Mouse (Mus musculus) lung, postnatal 0 days (tissue): Measurements from ENCODE around the gene Plekha4. TPM values are rescaled to one million over a fixed set of nuclear protein-coding genes. Genes with fewer than 3 reads are reported as not detected.
"Not testable (repeated sequence)": the region's sequence is repeated elsewhere in the genome, so short reads cannot be mapped to it uniquely, and the experiment has no call there.

ENCODE experiments used
- ATAC-seq: fragments of 200-750 bp; cut with Nextera tagmentation; 2 replicates; pipeline ENCODE4 v1.8.0; 2017; ENCODE audit warnings: moderate library complexity
- DNase-seq: peaks from one replicate; pipeline ENCODE4 v3.0.0-alpha.2; 2016; ENCODE audit warnings: low spot score
- H3K27ac ChIP-seq: fragments of 300-500 bp; sonication (generic); 2 replicates; pipeline ENCODE4 v1.5.1; 2014; ENCODE audit warnings: antibody characterized with exemption, mild to moderate bottlenecking, low read length, mixed read lengths
- H3K27me3 ChIP-seq: fragments of 300-500 bp; sonication (generic); replicated peaks from 2 replicates; pipeline ENCODE4 v1.6.1; 2014; ENCODE audit warnings: low read length, mixed read lengths; ENCODE audit not compliant: insufficient read depth
- H3K36me3 ChIP-seq: fragments of 300-500 bp; sonication (generic); 2 replicates; pipeline ENCODE4 v1.6.1; 2014; ENCODE audit warnings: low read length, mixed read lengths; ENCODE audit not compliant: insufficient read depth
- H3K4me1 ChIP-seq: fragments of 300-500 bp; sonication (generic); 2 replicates; pipeline ENCODE4 v1.6.1; 2014; ENCODE audit warnings: antibody characterized with exemption, low read depth, low read length, mixed read lengths; ENCODE audit not compliant: insufficient read depth
- H3K4me2 ChIP-seq: fragments of 300-500 bp; sonication (generic); replicated peaks from 2 replicates; pipeline ENCODE4 v1.6.1; 2014; ENCODE audit warnings: low read depth, mild to moderate bottlenecking, low read length, moderate library complexity, mixed read lengths
- H3K4me3 ChIP-seq: fragments of 300-500 bp; sonication (generic); 2 replicates; pipeline ENCODE4 v1.5.1; 2014; ENCODE audit warnings: low read depth, low read length
- H3K9ac ChIP-seq: fragments of 300-500 bp; sonication (generic); replicated peaks from 2 replicates; pipeline ENCODE4 v1.6.1; 2014; ENCODE audit warnings: low read depth, mild to moderate bottlenecking
- H3K9me3 ChIP-seq: fragments of 300-500 bp; sonication (generic); 2 replicates; pipeline ENCODE4 v1.6.1; 2016; ENCODE audit warnings: low read length, mixed read lengths
- CTCF ChIP-seq: IDR thresholded peaks from 2 replicates; pipeline ENCODE4 v1.5.1; 2016; ENCODE audit warnings: antibody characterized with exemption, mild to moderate bottlenecking
- EP300 ChIP-seq: IDR thresholded peaks from 2 replicates; pipeline ENCODE4 v1.6.1; 2016; ENCODE audit warnings: antibody characterized with exemption, mild to moderate bottlenecking, control low read depth
- WGBS: fragments of 180-500 bp; shearing (Covaris S2); extraction: QIAGEN DNeasy Blood & Tissue Kit; methylation state at CpG from one replicate; pipeline ENCODE4 v1.1.7; 2014; 5-methylcytosine and 5-hydroxymethylcytosine counted together
- polyA plus RNA-seq: library from polyadenylated mRNA; unstranded; fragments of >200 nt; fragmentation: Nextera tagmentation; extraction: Ambion mirVana; gene quantifications from 2 replicates; pipeline ENCODE4 v1.2.1, GENCODE M21; 2015

The Plekha4 gene
- 2.0 and 2.1 TPM in 2 replicates for polyA plus RNA-seq

GRCm38 (mm10) chr7:45525809-45526473, at the start of gene Plekha4, which contains the start of gene Ppp1r15a:
Gene Plekha4 (plus strand): TSS chr7:45526330.
Gene Ppp1r15a (minus strand): TSS chr7:45526268.
- H3K27me3 ChIP-seq = no peaks in the 10 kb centered on the region
- WGBS = 0% methylated on average over 54 of the region's 54 CpGs
- H3K4me3 ChIP-seq = peak within 1 kb of the TSS; percentile 89
- H3K27ac ChIP-seq = peak within 1 kb of the TSS; percentile 99
- H3K36me3 ChIP-seq = peaks cover 5% of the 10 kb centered on the region; the same call in 1 of the 2 replicates
- H3K4me2 ChIP-seq = peak within 1 kb of the TSS; percentile 78
- TF ChIP-seq CTCF = 0 out of 2 replicates have a peak, but pooled peaks have one; percentile 1
- TF ChIP-seq EP300 = no peak; the same call in 1 of the 2 replicates
- H3K9ac ChIP-seq = peak within 1 kb of the TSS; percentile 98
- peaks cover 9% of the 10 kb centered on the region for H3K4me1 ChIP-seq
- ATAC-seq = peak; percentile 91
- no peaks in the 10 kb centered on the region for H3K9me3 ChIP-seq
- DNase-seq = peak; percentile 99

GRCm38 (mm10) chr7:45476453-45476852, 49.7 kb upstream of the Plekha4 start:
- no peak overlapping the region for H3K4me3 ChIP-seq
- no peak overlapping the region for H3K27ac ChIP-seq
- 0 out of 2 replicates have a peak, but pooled peaks cover 2% of the 10 kb centered on the region for H3K4me1 ChIP-seq
- no peak for ATAC-seq
- no peaks in the 10 kb centered on the region for H3K27me3 ChIP-seq
- no peak overlapping the region for H3K4me2 ChIP-seq
- 52% methylated on average over 1 of the region's 1 CpGs for WGBS
- no peak overlapping the region for H3K9ac ChIP-seq
- no peaks in the 10 kb centered on the region for H3K36me3 ChIP-seq
- no peak for DNase-seq
- TF ChIP-seq EP300 (no peak), CTCF (no peak)
- no peaks in the 10 kb centered on the region for H3K9me3 ChIP-seq

GRCm38 (mm10) chr7:45477003-45477402, 49.1 kb upstream of the Plekha4 start:
- WGBS = 4% methylated on average over 3 of the region's 3 CpGs
- ATAC-seq (peak; percentile 52), DNase-seq (peak; percentile 84)
- H3K4me3 ChIP-seq = no peak overlapping the region
- H3K36me3 ChIP-seq = no peaks in the 10 kb centered on the region
- H3K9me3 ChIP-seq = no peaks in the 10 kb centered on the region
- H3K4me1 ChIP-seq = 0 out of 2 replicates have a peak, but pooled peaks cover 2% of the 10 kb centered on the region
- no peak for TF ChIP-seq EP300
- peak; percentile 83 for TF ChIP-seq CTCF
- no peak overlapping the region for H3K4me2 ChIP-seq
- no peak overlapping the region for H3K9ac ChIP-seq
- H3K27ac ChIP-seq = no peak overlapping the region
- H3K27me3 ChIP-seq = no peaks in the 10 kb centered on the region

- H3K27me3 ChIP-seq = no peaks in the 10 kb centered on the region
- no peak overlapping the region for H3K27ac ChIP-seq
- H3K4me2 ChIP-seq = no peak overlapping the region
- ATAC-seq (no peak), DNase-seq (no peak)
- no peaks in the 10 kb centered on the region for H3K36me3 ChIP-seq
- no peaks in the 10 kb centered on the region for H3K9me3 ChIP-seq
- H3K4me3 ChIP-seq = no peak overlapping the region
- 95% methylated on average over 7 of the region's 7 CpGs for WGBS
- TF ChIP-seq CTCF = no peak
- 0 out of 2 replicates have a peak, but pooled peaks cover 2% of the 10 kb centered on the region for H3K4me1 ChIP-seq
- H3K9ac ChIP-seq = no peak overlapping the region
Observed at GRCm38 (mm10) chr7:45478774-45479173, 47.4 kb upstream of the Plekha4 start.

GRCm38 (mm10) chr7:45480310-45480709, 45.8 kb upstream of the Plekha4 start:
- H3K36me3 ChIP-seq, H3K4me2 ChIP-seq, H3K9ac ChIP-seq, H3K9me3 ChIP-seq, H3K27me3 ChIP-seq, H3K4me1 ChIP-seq, DNase-seq, ATAC-seq, H3K27ac ChIP-seq, H3K4me3 ChIP-seq: not testable (repeated sequence)
- 59% methylated on average over 3 of the region's 4 CpGs for WGBS

- Histone ChIP-seq H3K27ac (no peak within 1 kb of the TSS), H3K4me3 (no peak within 1 kb of the TSS), H3K4me2 (no peak within 1 kb of the TSS), H3K4me1 (no peaks in the 10 kb centered on the region), H3K9ac (no peak within 1 kb of the TSS), H3K9me3 (no peaks in the 10 kb centered on the region), H3K36me3 (no peaks in the 10 kb centered on the region), H3K27me3 (no peaks in the 10 kb centered on the region)
- DNase-seq = peak; percentile 68
- 50% methylated on average over 15 of the region's 15 CpGs for WGBS
- TF ChIP-seq CTCF = no peak
- TF ChIP-seq EP300 = no peak
- ATAC-seq = peak; percentile 86
Observed at GRCm38 (mm10) chr7:45481374-45481927, 44.7 kb upstream of the Plekha4 start, which contains the start of gene Tulp2. Gene Tulp2 (plus strand): TSS chr7:45481877.
